Mouse (Mus musculus) olfactory bulb, adult 2 months (tissue): ENCODE data around the gene Wdr20. TPM values are rescaled to one million over a fixed set of nuclear protein-coding genes. Genes with fewer than 3 reads are reported as not detected.

Source experiments
- H3K27ac ChIP-seq: fragments of 200-500 bp; 2 replicates; pipeline ENCODE4 v1.5.1; 2012; ENCODE audit warnings: low read depth, low read length; ENCODE audit not compliant: insufficient read depth
- H3K4me1 ChIP-seq: fragments of 200-500 bp; 2 replicates; pipeline ENCODE4 v1.6.1; 2012; ENCODE audit warnings: low read length; ENCODE audit not compliant: control insufficient read depth, insufficient read depth
- H3K4me3 ChIP-seq: fragments of 200-500 bp; 2 replicates; pipeline ENCODE4 v1.5.1; 2012; ENCODE audit warnings: mild to moderate bottlenecking, low read depth, low read length, moderate library complexity; ENCODE audit not compliant: insufficient read depth
- CTCF ChIP-seq: fragments of 200-500 bp; IDR thresholded peaks from 2 replicates; pipeline ENCODE4 v1.5.1; 2012; ENCODE audit warnings: low read depth, mild to moderate bottlenecking, low read length, moderate library complexity; ENCODE audit not compliant: insufficient read depth
- POLR2A ChIP-seq: fragments of 200-500 bp; IDR thresholded peaks from 2 replicates; pipeline ENCODE4 v1.6.1; 2012; ENCODE audit warnings: mild to moderate bottlenecking, low read depth, low read length, moderate library complexity; ENCODE audit not compliant: insufficient read depth
- WGBS: fragments of 180-500 bp; shearing (Covaris S2); methylation state at CpG from one replicate; pipeline ENCODE4 v1.1.7; 2018; 5-methylcytosine and 5-hydroxymethylcytosine counted together
- polyA plus RNA-seq: library from polyadenylated mRNA; stranded (reverse); fragments of >200 nt; gene quantifications from 2 replicates; pipeline ENCODE4 v1.2.4, GENCODE M21; 2012; ENCODE audit warnings: low replicate concordance; ENCODE audit not compliant: missing spikeins, insufficient read depth, insufficient read length

Gene Wdr20
- polyA plus RNA-seq, 1 experiment = not detected

GRCm38 (mm10) chr12:110802674-110803297, 65.0 kb downstream of the Wdr20 start:
- Histone ChIP-seq H3K4me1 (peaks cover 31% of the 10 kb centered on the region), H3K4me3 (no peak overlapping the region), H3K27ac (peak overlapping the region; percentile 16; the same call in 1 of the 2 replicates)
- 78% methylated on average over 5 of the region's 5 CpGs for WGBS
- TF ChIP-seq POLR2A (no peak), CTCF (no peak)

- peaks cover 31% of the 10 kb centered on the region for H3K4me1 ChIP-seq
- WGBS = 29% methylated on average over 10 of the region's 10 CpGs
- H3K4me3 ChIP-seq = no peak overlapping the region
- 0 out of 2 replicates have a peak overlapping the region, but pooled peaks have one; percentile 18 for H3K27ac ChIP-seq
- TF ChIP-seq CTCF = no peak
- TF ChIP-seq POLR2A = no peak
Measured at GRCm38 (mm10) chr12:110804261-110804660, 66.5 kb downstream of the Wdr20 start.

- WGBS = 79% methylated on average over 3 of the region's 3 CpGs
- Histone ChIP-seq H3K4me3 (no peak overlapping the region), H3K27ac (no peak overlapping the region), H3K4me1 (peaks cover 28% of the 10 kb centered on the region)
- TF ChIP-seq POLR2A (no peak), CTCF (no peak; the same call in 1 of the 2 replicates)
Measured at GRCm38 (mm10) chr12:110806301-110806970, 68.7 kb downstream of the Wdr20 start.

- TF ChIP-seq CTCF (no peak), POLR2A (no peak)
- 53% methylated on average over 10 of the region's 10 CpGs for WGBS
- H3K4me1 ChIP-seq = peaks cover 18% of the 10 kb centered on the region
- H3K4me3 ChIP-seq = no peak overlapping the region
- H3K27ac ChIP-seq = no peak overlapping the region
Measured at GRCm38 (mm10) chr12:110808430-110808829, 70.7 kb downstream of the Wdr20 start.

GRCm38 (mm10) chr12:110808848-110809247, 71.1 kb downstream of the Wdr20 start:
- TF ChIP-seq CTCF = no peak
- TF ChIP-seq POLR2A = no peak
- H3K27ac ChIP-seq = no peak overlapping the region
- H3K4me1 ChIP-seq = peaks cover 18% of the 10 kb centered on the region
- no peak overlapping the region for H3K4me3 ChIP-seq
- WGBS = 86% methylated on average over 5 of the region's 5 CpGs

GRCm38 (mm10) chr12:110813132-110813531, 75.4 kb downstream of the Wdr20 start:
- Histone ChIP-seq H3K4me3 (no peak overlapping the region), H3K27ac (no peak overlapping the region), H3K4me1 (0 out of 2 replicates have a peak, but pooled peaks cover 4% of the 10 kb centered on the region)
- WGBS = 95% methylated on average over 9 of the region's 9 CpGs
- TF ChIP-seq CTCF = no peak
- no peak for TF ChIP-seq POLR2A

GRCm38 (mm10) chr12:110813624-110814023, 75.9 kb downstream of the Wdr20 start:
- WGBS = 95% methylated on average over 6 of the region's 6 CpGs
- Histone ChIP-seq H3K4me1 (no peaks in the 10 kb centered on the region), H3K4me3 (no peak overlapping the region), H3K27ac (no peak overlapping the region)
- TF ChIP-seq POLR2A = no peak
- TF ChIP-seq CTCF = no peak

- Histone ChIP-seq H3K4me1 (no peaks in the 10 kb centered on the region), H3K4me3 (no peak overlapping the region), H3K27ac (no peak overlapping the region)
- WGBS = 82% methylated on average over 17 of the region's 17 CpGs
- no peak for TF ChIP-seq CTCF
- no peak for TF ChIP-seq POLR2A
Measured at GRCm38 (mm10) chr12:110814924-110815323, 77.2 kb downstream of the Wdr20 start.

- Histone ChIP-seq H3K4me1 (0 out of 2 replicates have a peak, but pooled peaks cover 3% of the 10 kb centered on the region), H3K27ac (no peak overlapping the region), H3K4me3 (no peak overlapping the region)
- 86% methylated on average over 2 of the region's 2 CpGs for WGBS
- TF ChIP-seq POLR2A = no peak
- TF ChIP-seq CTCF = no peak
Measured at GRCm38 (mm10) chr12:110816833-110817232, 79.1 kb downstream of the Wdr20 start.
